Mouse (Mus musculus) lung, adult 2 months (tissue): ENCODE results near the gene Mical3.

ENCODE experiments used
- CTCF ChIP-seq: fragments of 200-500 bp; IDR thresholded peaks from 2 replicates; pipeline ENCODE4 v1.5.1; 2011; ENCODE audit warnings: mild to moderate bottlenecking, low read length, control low read depth; ENCODE audit not compliant: insufficient read depth
- POLR2A ChIP-seq: fragments of 200-500 bp; IDR thresholded peaks from 2 replicates; pipeline ENCODE4 v1.6.1; 2011; ENCODE audit warnings: low read depth, mild to moderate bottlenecking, control low read depth, low read length, borderline replicate concordance; ENCODE audit errors: extremely low read depth

GRCm38 (mm10) chr6:121109998-121110603 is 20.7 kb downstream of the Mical3 start:
- TF ChIP-seq CTCF, result no peak
- TF ChIP-seq POLR2A, result no peak
